Mouse (Mus musculus) neural tube, embryonic 11.5 days (tissue): Measurements from ENCODE around the gene Cxcr5. TPM values are rescaled to one million over a fixed set of nuclear protein-coding genes. Genes with fewer than 3 reads are reported as not detected.

Experiments
- ATAC-seq: fragments of 200-750 bp; cut with Nextera tagmentation; 2 replicates; pipeline ENCODE4 v1.8.0; 2017; ENCODE audit warnings: moderate number of reproducible peaks, mild to moderate bottlenecking, moderate TSS enrichment, moderate library complexity; ENCODE audit not compliant: insufficient read depth, low FRiP score, low TSS enrichment
- DNase-seq: peaks from one replicate; pipeline ENCODE4 v3.0.0-alpha.2; 2015; ENCODE audit warnings: low spot score
- H3K27ac ChIP-seq: fragments of 300-500 bp; sonication (generic); 2 replicates; pipeline ENCODE4 v1.5.1; 2014; ENCODE audit warnings: low read depth, mild to moderate bottlenecking, low read length
- H3K27me3 ChIP-seq: fragments of 300-500 bp; sonication (generic); 2 replicates; pipeline ENCODE4 v1.6.1; 2014; ENCODE audit warnings: mild to moderate bottlenecking, low read length, mixed read lengths; ENCODE audit not compliant: control insufficient read depth, insufficient read depth
- H3K36me3 ChIP-seq: fragments of 300-500 bp; sonication (generic); 2 replicates; pipeline ENCODE4 v1.6.1; 2014; ENCODE audit warnings: mild to moderate bottlenecking, low read length, moderate library complexity, mixed read lengths; ENCODE audit not compliant: control insufficient read depth, insufficient read depth
- H3K4me1 ChIP-seq: fragments of 300-500 bp; sonication (generic); 2 replicates; pipeline ENCODE4 v1.6.1; 2014; ENCODE audit warnings: low read length, mixed read lengths; ENCODE audit not compliant: control insufficient read depth, insufficient read depth
- H3K4me2 ChIP-seq: fragments of 300-500 bp; sonication (generic); 2 replicates; pipeline ENCODE4 v1.6.1; 2014; ENCODE audit warnings: low read depth, mild to moderate bottlenecking, moderate library complexity
- H3K4me3 ChIP-seq: fragments of 300-500 bp; sonication (generic); 2 replicates; pipeline ENCODE4 v1.5.1; 2014; ENCODE audit warnings: low read depth, low read length
- H3K9ac ChIP-seq: fragments of 300-500 bp; sonication (generic); 2 replicates; pipeline ENCODE4 v1.6.1; 2014; ENCODE audit warnings: mild to moderate bottlenecking, low read length
- H3K9me3 ChIP-seq: fragments of 300-500 bp; sonication (generic); 2 replicates; pipeline ENCODE4 v1.6.1; 2016; ENCODE audit warnings: low read length; ENCODE audit not compliant: control insufficient read depth
- WGBS: fragments of 180-500 bp; shearing (Covaris S2); extraction: QIAGEN DNeasy Blood & Tissue Kit; methylation state at CpG from one replicate; pipeline ENCODE4 v1.1.7; 2014; 5-methylcytosine and 5-hydroxymethylcytosine counted together
- polyA plus RNA-seq: library from polyadenylated mRNA; unstranded; fragments of >200 nt; fragmentation: Nextera tagmentation; extraction: Ambion mirVana; gene quantifications from 2 replicates; pipeline ENCODE4 v1.2.1, GENCODE M21; 2014

Gene Cxcr5
- polyA plus RNA-seq, 1 experiment from 2014 or later, result not detected

GRCm38 (mm10) chr9:44478229-44478921, 83.3 kb downstream of the Cxcr5 start:
- Histone ChIP-seq H3K4me2 (peak overlapping the region; percentile 95), H3K9me3 (no peaks in the 10 kb centered on the region), H3K4me1 (peaks cover 14% of the 10 kb centered on the region; the same call in 1 of the 2 replicates), H3K27ac (peak overlapping the region; percentile 92), H3K36me3 (no peaks in the 10 kb centered on the region), H3K9ac (peak overlapping the region; percentile 64), H3K27me3 (no peaks in the 10 kb centered on the region), H3K4me3 (peak overlapping the region; percentile 55)
- DNase-seq (peak; percentile 87), ATAC-seq (peak; percentile 48; the same call in 1 of the 2 replicates)
- WGBS, result 0% methylated on average over 20 of the region's 27 CpGs

DNA sequence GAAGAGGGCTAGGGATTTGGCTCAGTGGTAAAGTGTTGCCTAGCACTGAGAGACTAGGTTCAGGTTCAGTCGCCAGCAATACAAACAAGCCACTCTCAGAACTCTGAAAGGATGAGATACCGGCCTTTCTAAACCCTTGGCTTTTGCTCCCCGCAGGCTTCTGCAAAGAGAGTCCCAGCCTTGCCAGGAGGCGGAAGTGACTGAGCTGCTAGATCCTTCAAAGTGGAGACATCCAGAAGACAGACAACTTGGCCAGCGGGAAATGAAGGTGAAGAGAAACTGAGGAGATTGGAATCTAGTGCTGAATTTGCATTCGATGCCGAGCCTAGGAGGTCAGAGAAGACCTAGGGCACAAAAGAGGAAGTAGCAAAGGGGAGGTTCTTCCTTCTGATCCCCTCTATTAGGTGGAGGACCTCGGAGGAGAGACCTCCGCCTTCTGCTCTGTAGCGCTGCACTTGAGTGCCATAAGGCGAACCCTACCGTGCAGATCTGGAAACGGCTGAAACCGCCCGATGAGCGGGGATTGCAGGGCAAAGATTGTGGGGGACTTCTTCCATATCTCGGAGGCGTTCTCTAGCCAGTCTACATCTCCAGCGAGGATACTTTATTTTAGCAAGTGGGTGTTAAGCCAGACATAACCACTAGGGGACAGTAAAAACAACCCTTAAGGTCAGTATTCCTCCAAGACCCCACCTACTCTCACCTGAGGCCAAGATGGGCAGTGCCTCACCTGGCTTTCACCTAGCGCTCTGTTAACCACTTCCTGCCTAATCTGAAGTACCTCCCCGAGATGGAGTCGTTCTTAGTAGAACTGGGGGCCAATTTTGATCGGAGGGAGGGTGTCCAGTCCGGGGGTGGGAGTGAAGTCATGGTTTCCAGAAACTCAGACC, 84.1 kb downstream of the Cxcr5 start:
- Histone ChIP-seq H3K36me3 (no peaks in the 10 kb centered on the region), H3K9ac (peak overlapping the region; percentile 64; the same call in 1 of the 2 replicates), H3K27ac (no peak overlapping the region), H3K27me3 (no peaks in the 10 kb centered on the region), H3K4me3 (peak overlapping the region; percentile 55), H3K4me2 (peak overlapping the region; percentile 95), H3K9me3 (no peaks in the 10 kb centered on the region), H3K4me1 (peaks cover 14% of the 10 kb centered on the region; the same call in 1 of the 2 replicates)
- WGBS, result 5% methylated on average over 24 of the region's 24 CpGs
- peak; percentile 57 for DNase-seq
- ATAC-seq, result no peak

GRCm38 (mm10) chr9:44475936-44476335, 85.7 kb downstream of the Cxcr5 start:
- H3K9ac ChIP-seq, result no peak overlapping the region
- H3K4me2 ChIP-seq, result no peak overlapping the region
- WGBS, result 92% methylated on average over 3 of the region's 3 CpGs
- no peak overlapping the region for H3K27ac ChIP-seq
- peaks cover 10% of the 10 kb centered on the region; the same call in 1 of the 2 replicates for H3K4me1 ChIP-seq
- ATAC-seq (no peak), DNase-seq (no peak)
- no peaks in the 10 kb centered on the region for H3K27me3 ChIP-seq
- H3K4me3 ChIP-seq, result no peak overlapping the region
- no peaks in the 10 kb centered on the region for H3K9me3 ChIP-seq
- no peaks in the 10 kb centered on the region for H3K36me3 ChIP-seq

DNA sequence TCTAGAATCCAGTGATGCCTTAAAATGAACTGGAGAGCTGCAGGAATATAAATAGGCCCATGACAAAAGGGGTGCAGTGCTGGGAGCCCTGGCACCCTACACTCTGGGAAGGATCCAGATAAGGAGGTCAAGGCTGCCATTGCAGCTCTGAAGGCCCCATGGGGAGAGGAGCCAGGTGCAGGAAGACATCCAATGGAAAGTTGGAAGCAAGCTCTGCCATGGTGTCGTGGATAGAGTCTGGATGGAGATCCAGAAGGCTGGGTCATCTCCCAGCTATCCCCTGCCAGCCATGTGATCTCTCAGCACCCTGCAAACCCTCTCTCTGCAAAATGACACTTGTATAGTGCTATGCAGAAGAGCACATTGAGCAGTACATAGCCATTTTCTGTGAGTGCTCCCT, 87.3 kb downstream of the Cxcr5 start:
- H3K4me1 ChIP-seq, result 0 out of 2 replicates have a peak, but pooled peaks cover 2% of the 10 kb centered on the region
- no peaks in the 10 kb centered on the region for H3K36me3 ChIP-seq
- no peak overlapping the region for H3K4me2 ChIP-seq
- 44% methylated on average over 1 of the region's 1 CpGs for WGBS
- H3K9me3 ChIP-seq, result no peaks in the 10 kb centered on the region
- H3K27me3 ChIP-seq, result no peaks in the 10 kb centered on the region
- ATAC-seq (no peak), DNase-seq (no peak)
- H3K9ac ChIP-seq, result no peak overlapping the region
- H3K4me3 ChIP-seq, result no peak overlapping the region
- H3K27ac ChIP-seq, result no peak overlapping the region

DNA sequence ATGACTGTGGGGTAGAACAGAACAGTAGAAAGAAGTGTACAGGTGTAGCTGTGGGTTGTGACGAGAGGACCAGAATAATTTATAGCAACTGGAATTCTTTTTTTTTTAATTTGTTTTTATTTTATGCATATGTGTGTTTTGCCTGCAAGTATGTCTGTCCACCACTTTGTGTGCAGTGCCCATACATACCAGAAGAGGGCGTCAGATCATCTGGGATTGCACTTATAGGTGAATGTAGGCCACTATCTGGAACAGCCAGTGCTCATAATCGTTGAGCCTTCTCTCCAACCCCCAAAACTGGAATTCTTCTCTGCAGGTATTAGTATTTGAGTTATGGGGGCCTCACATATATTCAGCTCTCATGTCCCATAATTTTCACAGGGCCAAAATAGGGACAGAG, 88.5 kb downstream of the Cxcr5 start:
- H3K4me3 ChIP-seq, result no peak overlapping the region
- DNase-seq, result no peak
- 67% methylated on average over 3 of the region's 3 CpGs for WGBS
- 0 out of 2 replicates have a peak, but pooled peaks cover 2% of the 10 kb centered on the region for H3K4me1 ChIP-seq
- no peak overlapping the region for H3K27ac ChIP-seq
- no peaks in the 10 kb centered on the region for H3K36me3 ChIP-seq
- H3K4me2 ChIP-seq, result no peak overlapping the region
- no peak overlapping the region for H3K9ac ChIP-seq
- no peaks in the 10 kb centered on the region for H3K27me3 ChIP-seq
- no peak for ATAC-seq
- H3K9me3 ChIP-seq, result no peaks in the 10 kb centered on the region

DNA sequence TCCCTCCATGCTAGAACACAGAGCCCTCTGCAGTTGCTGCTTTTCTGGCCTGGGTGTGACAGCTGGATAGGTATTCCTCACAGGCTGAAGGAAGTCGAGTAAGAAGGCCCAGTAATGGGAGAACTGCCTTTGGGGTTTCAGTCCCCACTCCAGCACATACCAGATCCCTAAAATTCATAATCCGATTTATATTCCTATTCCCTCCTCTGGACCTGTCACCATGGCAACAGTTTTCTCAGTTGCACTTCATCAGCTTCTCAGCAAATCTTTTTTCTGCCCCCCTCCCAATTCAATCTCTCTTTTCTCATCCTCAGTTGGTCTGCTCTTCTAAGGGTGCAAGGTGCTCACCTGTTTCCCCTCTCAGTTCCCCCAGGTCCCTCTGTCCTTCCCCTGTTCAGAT, 92.9 kb downstream of the Cxcr5 start:
- no peak overlapping the region for H3K4me2 ChIP-seq
- ATAC-seq (no peak), DNase-seq (no peak)
- H3K4me1 ChIP-seq, result no peaks in the 10 kb centered on the region
- WGBS, result 56% methylated on average over 2 of the region's 2 CpGs
- no peak overlapping the region for H3K27ac ChIP-seq
- H3K36me3 ChIP-seq, result no peaks in the 10 kb centered on the region
- H3K27me3 ChIP-seq, result no peaks in the 10 kb centered on the region
- H3K4me3 ChIP-seq, result no peak overlapping the region
- no peaks in the 10 kb centered on the region for H3K9me3 ChIP-seq
- no peak overlapping the region for H3K9ac ChIP-seq

GRCm38 (mm10) chr9:44468224-44468623, 93.5 kb downstream of the Cxcr5 start:
- Histone ChIP-seq H3K36me3 (no peaks in the 10 kb centered on the region), H3K27ac (no peak overlapping the region), H3K9ac (no peak overlapping the region), H3K4me3 (no peak overlapping the region), H3K4me1 (no peaks in the 10 kb centered on the region), H3K4me2 (no peak overlapping the region), H3K9me3 (no peaks in the 10 kb centered on the region), H3K27me3 (no peaks in the 10 kb centered on the region)
- no peak for DNase-seq
- WGBS, result 65% methylated on average over 7 of the region's 7 CpGs
- ATAC-seq, result no peak

GRCm38 (mm10) chr9:44461950-44462349, 99.7 kb downstream of the Cxcr5 start:
- Histone ChIP-seq H3K9me3 (no peaks in the 10 kb centered on the region), H3K4me2 (no peak overlapping the region), H3K27me3 (no peaks in the 10 kb centered on the region), H3K9ac (no peak overlapping the region), H3K36me3 (no peaks in the 10 kb centered on the region), H3K4me3 (no peak overlapping the region), H3K27ac (no peak overlapping the region), H3K4me1 (peaks cover 12% of the 10 kb centered on the region)
- no peak for DNase-seq
- WGBS, result 82% methylated on average over 5 of the region's 5 CpGs
- ATAC-seq, result no peak
